Mouse (Mus musculus): ENCODE data around the gene Mansc1. TPM values are rescaled to one million over a fixed set of nuclear protein-coding genes. Genes with fewer than 3 reads are reported as not detected.
A peak's percentile ranks its signal among the peaks of the same experiment; 100 is the strongest.

Mansc1 gene
- polyA plus RNA-seq, 1 experiment from 2014 or later = 1.4 TPM

- no peak overlapping the region for H3K9ac ChIP-seq (replicated peaks)
- WGBS = 87% methylated on average over 9 of the region's 9 CpGs
- no peaks in the 10 kb centered on the region for H3K36me3 ChIP-seq
- H3K27ac ChIP-seq (replicated peaks) = no peak overlapping the region
- H3K4me3 ChIP-seq = no peak overlapping the region
- H3K4me1 ChIP-seq = no peaks in the 10 kb centered on the region
- ATAC-seq (ENCODE audit: low FRiP score, low read depth) = no peak
- no peaks in the 10 kb centered on the region for H3K9me3 ChIP-seq
- no peak overlapping the region for H3K4me2 ChIP-seq (replicated peaks)
- no peaks in the 10 kb centered on the region; the same call in 1 of the 2 replicates for H3K27me3 ChIP-seq
Measured at GRCm38 (mm10) chr6:134610380-134610779, 21.9 kb downstream of the Mansc1 start.

GRCm38 (mm10) chr6:134606949-134607746 lies 25.1 kb downstream of the Mansc1 start:
- Histone ChIP-seq H3K9ac (replicated peaks) (no peak overlapping the region), H3K4me1 (no peaks in the 10 kb centered on the region), H3K27ac (replicated peaks) (no peak overlapping the region), H3K36me3 (no peaks in the 10 kb centered on the region), H3K27me3 (no peaks in the 10 kb centered on the region; the same call in 1 of the 2 replicates), H3K9me3 (no peaks in the 10 kb centered on the region), H3K4me2 (replicated peaks) (no peak overlapping the region), H3K4me3 (no peak overlapping the region)
- WGBS = 64% methylated on average over 9 of the region's 9 CpGs
- ATAC-seq (ENCODE audit: low FRiP score, low read depth) = peak; percentile 65; the same call in 1 of the 2 replicates

- no peak for ATAC-seq (ENCODE audit: low FRiP score, low read depth)
- Histone ChIP-seq H3K27me3 (no peaks in the 10 kb centered on the region), H3K4me3 (no peak overlapping the region)
Measured at GRCm38 (mm10) chr6:134606540-134606939, 25.7 kb downstream of the Mansc1 start.

GRCm38 (mm10) chr6:134605196-134605595 lies 27.1 kb downstream of the Mansc1 start:
- 84% methylated on average over 3 of the region's 3 CpGs for WGBS
- Histone ChIP-seq H3K4me2 (replicated peaks) (no peak overlapping the region), H3K36me3 (no peaks in the 10 kb centered on the region), H3K27ac (replicated peaks) (no peak overlapping the region), H3K4me1 (no peaks in the 10 kb centered on the region), H3K4me3 (no peak overlapping the region), H3K9me3 (no peaks in the 10 kb centered on the region), H3K9ac (replicated peaks) (no peak overlapping the region), H3K27me3 (no peaks in the 10 kb centered on the region)
- no peak for ATAC-seq (ENCODE audit: low FRiP score, low read depth)

More at GRCm38 (mm10) chr6:134606540-134606939, 25.7 kb downstream of the Mansc1 start:
- Histone ChIP-seq H3K4me2 (replicated peaks) (no peak overlapping the region), H3K9me3 (no peaks in the 10 kb centered on the region), H3K36me3 (no peaks in the 10 kb centered on the region), H3K27ac (replicated peaks) (no peak overlapping the region), H3K9ac (replicated peaks) (no peak overlapping the region), H3K4me1 (no peaks in the 10 kb centered on the region)
- 75% methylated on average over 6 of the region's 6 CpGs for WGBS

GRCm38 (mm10) chr6:134602371-134603003 lies 29.8 kb downstream of the Mansc1 start:
- Histone ChIP-seq H3K36me3 (no peaks in the 10 kb centered on the region), H3K9ac (replicated peaks) (no peak overlapping the region), H3K4me2 (replicated peaks) (no peak overlapping the region), H3K27ac (replicated peaks) (no peak overlapping the region), H3K27me3 (no peaks in the 10 kb centered on the region), H3K4me1 (no peaks in the 10 kb centered on the region), H3K4me3 (no peak overlapping the region), H3K9me3 (no peaks in the 10 kb centered on the region)
- WGBS = 56% methylated on average over 10 of the region's 10 CpGs
- ATAC-seq (ENCODE audit: low FRiP score, low read depth) = no peak

GRCm38 (mm10) chr6:134601766-134602165 lies 30.5 kb downstream of the Mansc1 start:
- H3K27me3 ChIP-seq = no peaks in the 10 kb centered on the region
- H3K36me3 ChIP-seq = no peaks in the 10 kb centered on the region
- H3K27ac ChIP-seq (replicated peaks) = no peak overlapping the region
- WGBS = 56% methylated on average over 3 of the region's 3 CpGs
- ATAC-seq (ENCODE audit: low FRiP score, low read depth) = no peak
- no peak overlapping the region for H3K4me3 ChIP-seq
- H3K4me1 ChIP-seq = no peaks in the 10 kb centered on the region
- no peak overlapping the region for H3K9ac ChIP-seq (replicated peaks)
- no peak overlapping the region for H3K4me2 ChIP-seq (replicated peaks)
- H3K9me3 ChIP-seq = no peaks in the 10 kb centered on the region

- Histone ChIP-seq H3K4me2 (replicated peaks) (no peak overlapping the region), H3K27ac (replicated peaks) (no peak overlapping the region), H3K4me1 (no peaks in the 10 kb centered on the region), H3K36me3 (no peaks in the 10 kb centered on the region), H3K27me3 (no peaks in the 10 kb centered on the region), H3K9me3 (no peaks in the 10 kb centered on the region), H3K9ac (replicated peaks) (no peak overlapping the region), H3K4me3 (no peak overlapping the region)
- ATAC-seq (ENCODE audit: low FRiP score, low read depth) = no peak
- 72% methylated on average over 7 of the region's 7 CpGs for WGBS
Measured at GRCm38 (mm10) chr6:134601130-134601529, 31.2 kb downstream of the Mansc1 start.

- 77% methylated on average over 1 of the region's 1 CpGs for WGBS
- no peak overlapping the region for H3K27ac ChIP-seq (replicated peaks)
- no peak for ATAC-seq (ENCODE audit: low FRiP score, low read depth)
Measured at GRCm38 (mm10) chr6:134599239-134599638, 33.0 kb downstream of the Mansc1 start.

GRCm38 (mm10) chr6:134597651-134598229 lies 34.5 kb downstream of the Mansc1 start:
- no peaks in the 10 kb centered on the region for H3K9me3 ChIP-seq
- no peak overlapping the region for H3K4me3 ChIP-seq
- H3K9ac ChIP-seq (replicated peaks) = no peak overlapping the region
- H3K4me2 ChIP-seq (replicated peaks) = no peak overlapping the region
- no peaks in the 10 kb centered on the region for H3K36me3 ChIP-seq
- H3K27ac ChIP-seq (replicated peaks) = no peak overlapping the region
- H3K27me3 ChIP-seq = no peaks in the 10 kb centered on the region
- no peaks in the 10 kb centered on the region for H3K4me1 ChIP-seq
- ATAC-seq (ENCODE audit: low FRiP score, low read depth) = no peak
- WGBS = 87% methylated on average over 6 of the region's 6 CpGs

More at GRCm38 (mm10) chr6:134599239-134599638, 33.0 kb downstream of the Mansc1 start:
- H3K4me3 ChIP-seq = no peak overlapping the region
- no peaks in the 10 kb centered on the region for H3K27me3 ChIP-seq
- H3K9ac ChIP-seq (replicated peaks) = no peak overlapping the region
- no peak overlapping the region for H3K4me2 ChIP-seq (replicated peaks)
- no peaks in the 10 kb centered on the region for H3K36me3 ChIP-seq
- H3K9me3 ChIP-seq = no peaks in the 10 kb centered on the region
- no peaks in the 10 kb centered on the region for H3K4me1 ChIP-seq

GRCm38 (mm10) chr6:134594569-134595442 lies 37.5 kb downstream of the Mansc1 start:
- Histone ChIP-seq H3K4me2 (replicated peaks) (no peak overlapping the region), H3K4me1 (no peaks in the 10 kb centered on the region), H3K4me3 (no peak overlapping the region), H3K9me3 (no peaks in the 10 kb centered on the region), H3K36me3 (no peaks in the 10 kb centered on the region), H3K9ac (replicated peaks) (no peak overlapping the region), H3K27ac (replicated peaks) (no peak overlapping the region), H3K27me3 (no peaks in the 10 kb centered on the region)
- ATAC-seq (ENCODE audit: low FRiP score, low read depth) = no peak
- 87% methylated on average over 21 of the region's 21 CpGs for WGBS

GRCm38 (mm10) chr6:134591614-134592013 lies 40.7 kb downstream of the Mansc1 start:
- H3K4me3 ChIP-seq = no peak overlapping the region
- 75% methylated on average over 2 of the region's 2 CpGs for WGBS

More at GRCm38 (mm10) chr6:134591614-134592013, 40.7 kb downstream of the Mansc1 start:
- no peak overlapping the region for H3K9ac ChIP-seq (replicated peaks)
- no peaks in the 10 kb centered on the region for H3K4me1 ChIP-seq
- 0 out of 2 replicates have a peak, but pooled peaks cover 6% of the 10 kb centered on the region for H3K27me3 ChIP-seq
- no peak for ATAC-seq (ENCODE audit: low FRiP score, low read depth)
- H3K4me2 ChIP-seq (replicated peaks) = no peak overlapping the region
- H3K36me3 ChIP-seq = no peaks in the 10 kb centered on the region
- H3K9me3 ChIP-seq = no peaks in the 10 kb centered on the region
- no peak overlapping the region for H3K27ac ChIP-seq (replicated peaks)

All from midbrain, embryonic 12.5 days (tissue).